Mouse (Mus musculus): ENCODE measurements around the gene Gjd2. TPM values are rescaled to one million over a fixed set of nuclear protein-coding genes. Genes with fewer than 3 reads are reported as not detected.

Gjd2 gene
- polyA plus RNA-seq, 1 experiment from 2014 or later: not detected

- 0 out of 2 replicates have a peak within 1 kb of the TSS, but pooled peaks have one; percentile 2 for H3K9ac ChIP-seq (replicated peaks)
- H3K4me3 ChIP-seq (ENCODE audit: low read depth, low read length): no peak within 1 kb of the TSS
- no peaks in the 10 kb centered on the region for H3K27me3 ChIP-seq (ENCODE audit: insufficient read depth, low read length)
- DNase-seq (no peak), ATAC-seq (no peak)
- H3K4me2 ChIP-seq (ENCODE audit: low read depth, low read length): peak within 1 kb of the TSS; percentile 42; the same call in 1 of the 2 replicates
- H3K36me3 ChIP-seq (replicated peaks; ENCODE audit: insufficient read depth, low read length): no peaks in the 10 kb centered on the region
- TF ChIP-seq CTCF (IDR thresholded peaks at IDR 0.05; ENCODE audit: low read depth): no peak
- no peak for TF ChIP-seq EP300 (IDR thresholded peaks at IDR 0.05; ENCODE audit: low read depth)
- no peaks in the 10 kb centered on the region for H3K9me3 ChIP-seq (ENCODE audit: low read length)
- H3K27ac ChIP-seq (ENCODE audit: low read depth): no peak within 1 kb of the TSS
- no peaks in the 10 kb centered on the region for H3K4me1 ChIP-seq (ENCODE audit: insufficient read depth)
- WGBS (ENCODE audit: insufficient replicate concordance): 31% methylated on average over 13 of the region's 14 CpGs
These were observed 39.5 kb upstream of the Gjd2 start, which contains the start of gene Actc1 for GRCm38 (mm10) chr2:114052696-114053598. TSS of gene Actc1 (minus strand) at chr2:114053548.

- 85% methylated on average over 14 of the region's 14 CpGs for WGBS (ENCODE audit: insufficient replicate concordance)
- H3K27ac ChIP-seq (ENCODE audit: low read depth): no peak overlapping the region
- no peaks in the 10 kb centered on the region for H3K36me3 ChIP-seq (replicated peaks; ENCODE audit: insufficient read depth, low read length)
- H3K27me3 ChIP-seq (ENCODE audit: insufficient read depth, low read length): no peaks in the 10 kb centered on the region
- no peak overlapping the region for H3K9ac ChIP-seq (replicated peaks)
- no peak for TF ChIP-seq CTCF (IDR thresholded peaks at IDR 0.05; ENCODE audit: low read depth)
- TF ChIP-seq EP300 (IDR thresholded peaks at IDR 0.05; ENCODE audit: low read depth): no peak
- ATAC-seq: no peak
- no peaks in the 10 kb centered on the region for H3K9me3 ChIP-seq (ENCODE audit: low read length)
- no peak overlapping the region for H3K4me2 ChIP-seq (ENCODE audit: low read depth, low read length)
- H3K4me1 ChIP-seq (ENCODE audit: insufficient read depth): no peaks in the 10 kb centered on the region
- H3K4me3 ChIP-seq (ENCODE audit: low read depth, low read length): no peak overlapping the region
- DNase-seq: no peak
These were observed 38.4 kb upstream of the Gjd2 start for GRCm38 (mm10) chr2:114051871-114052241.

- 86% methylated on average over 7 of the region's 7 CpGs for WGBS (ENCODE audit: insufficient replicate concordance)
- H3K27ac ChIP-seq (ENCODE audit: low read depth): no peak overlapping the region
- H3K27me3 ChIP-seq (ENCODE audit: insufficient read depth, low read length): no peaks in the 10 kb centered on the region
- no peak overlapping the region for H3K9ac ChIP-seq (replicated peaks)
- no peak overlapping the region for H3K4me3 ChIP-seq (ENCODE audit: low read depth, low read length)
- DNase-seq (no peak), ATAC-seq (no peak)
- no peaks in the 10 kb centered on the region for H3K4me1 ChIP-seq (ENCODE audit: insufficient read depth)
- H3K9me3 ChIP-seq (ENCODE audit: low read length): no peaks in the 10 kb centered on the region
- no peaks in the 10 kb centered on the region for H3K36me3 ChIP-seq (replicated peaks; ENCODE audit: insufficient read depth, low read length)
- H3K4me2 ChIP-seq (ENCODE audit: low read depth, low read length): no peak overlapping the region
- no peak for TF ChIP-seq CTCF (IDR thresholded peaks at IDR 0.05; ENCODE audit: low read depth)
- no peak for TF ChIP-seq EP300 (IDR thresholded peaks at IDR 0.05; ENCODE audit: low read depth)
These were observed 37.9 kb upstream of the Gjd2 start for GRCm38 (mm10) chr2:114051111-114051870.

- H3K4me3 ChIP-seq (ENCODE audit: low read depth, low read length): no peak overlapping the region
- H3K27ac ChIP-seq (ENCODE audit: low read depth): no peak overlapping the region
- WGBS (ENCODE audit: insufficient replicate concordance): 81% methylated on average over 7 of the region's 7 CpGs
- no peaks in the 10 kb centered on the region for H3K27me3 ChIP-seq (ENCODE audit: insufficient read depth, low read length)
- ATAC-seq (no peak), DNase-seq (no peak)
- H3K9ac ChIP-seq (replicated peaks): no peak overlapping the region
- H3K9me3 ChIP-seq (ENCODE audit: low read length): no peaks in the 10 kb centered on the region
- TF ChIP-seq CTCF (IDR thresholded peaks at IDR 0.05; ENCODE audit: low read depth): no peak
- TF ChIP-seq EP300 (IDR thresholded peaks at IDR 0.05; ENCODE audit: low read depth): no peak
- H3K4me2 ChIP-seq (ENCODE audit: low read depth, low read length): no peak overlapping the region
- no peaks in the 10 kb centered on the region for H3K36me3 ChIP-seq (replicated peaks; ENCODE audit: insufficient read depth, low read length)
- H3K4me1 ChIP-seq (ENCODE audit: insufficient read depth): no peaks in the 10 kb centered on the region
These were observed 36.7 kb upstream of the Gjd2 start for GRCm38 (mm10) chr2:114050150-114050549.

- Histone ChIP-seq H3K27ac (ENCODE audit: low read depth) (no peak overlapping the region), H3K4me3 (ENCODE audit: low read depth, low read length) (no peak overlapping the region), H3K4me1 (ENCODE audit: insufficient read depth) (no peaks in the 10 kb centered on the region), H3K4me2 (ENCODE audit: low read depth, low read length) (no peak overlapping the region), H3K9me3 (ENCODE audit: low read length) (no peaks in the 10 kb centered on the region), H3K36me3 (replicated peaks; ENCODE audit: insufficient read depth, low read length) (no peaks in the 10 kb centered on the region), H3K27me3 (ENCODE audit: insufficient read depth, low read length) (no peaks in the 10 kb centered on the region), H3K9ac (replicated peaks) (no peak overlapping the region)
- ATAC-seq: no peak
- no peak for DNase-seq
- WGBS (ENCODE audit: insufficient replicate concordance): 83% methylated on average over 7 of the region's 7 CpGs
- TF ChIP-seq CTCF (IDR thresholded peaks at IDR 0.05; ENCODE audit: low read depth) (no peak), EP300 (IDR thresholded peaks at IDR 0.05; ENCODE audit: low read depth) (no peak)
These were observed 36.0 kb upstream of the Gjd2 start for GRCm38 (mm10) chr2:114049372-114049771.

GRCm38 (mm10) chr2:114047960-114048611 is 34.7 kb upstream of the Gjd2 start:
- Histone ChIP-seq H3K9ac (replicated peaks) (no peak overlapping the region), H3K4me2 (ENCODE audit: low read depth, low read length) (no peak overlapping the region), H3K9me3 (ENCODE audit: low read length) (no peaks in the 10 kb centered on the region), H3K4me1 (ENCODE audit: insufficient read depth) (no peaks in the 10 kb centered on the region), H3K27me3 (ENCODE audit: insufficient read depth, low read length) (no peaks in the 10 kb centered on the region), H3K27ac (ENCODE audit: low read depth) (no peak overlapping the region), H3K36me3 (replicated peaks; ENCODE audit: insufficient read depth, low read length) (no peaks in the 10 kb centered on the region), H3K4me3 (ENCODE audit: low read depth, low read length) (no peak overlapping the region)
- WGBS (ENCODE audit: insufficient replicate concordance): 80% methylated on average over 5 of the region's 5 CpGs
- TF ChIP-seq EP300 (IDR thresholded peaks at IDR 0.05; ENCODE audit: low read depth) (no peak), CTCF (IDR thresholded peaks at IDR 0.05; ENCODE audit: low read depth) (no peak)
- no peak for ATAC-seq
- DNase-seq: no peak
